Mouse (Mus musculus): ENCODE results near the gene Ctnnb1. TPM values are rescaled to one million over a fixed set of nuclear protein-coding genes. Genes with fewer than 3 reads are reported as not detected.

Gene Ctnnb1
- polyA plus RNA-seq, 1 experiment from 2014 or later = 436 TPM

DNA sequence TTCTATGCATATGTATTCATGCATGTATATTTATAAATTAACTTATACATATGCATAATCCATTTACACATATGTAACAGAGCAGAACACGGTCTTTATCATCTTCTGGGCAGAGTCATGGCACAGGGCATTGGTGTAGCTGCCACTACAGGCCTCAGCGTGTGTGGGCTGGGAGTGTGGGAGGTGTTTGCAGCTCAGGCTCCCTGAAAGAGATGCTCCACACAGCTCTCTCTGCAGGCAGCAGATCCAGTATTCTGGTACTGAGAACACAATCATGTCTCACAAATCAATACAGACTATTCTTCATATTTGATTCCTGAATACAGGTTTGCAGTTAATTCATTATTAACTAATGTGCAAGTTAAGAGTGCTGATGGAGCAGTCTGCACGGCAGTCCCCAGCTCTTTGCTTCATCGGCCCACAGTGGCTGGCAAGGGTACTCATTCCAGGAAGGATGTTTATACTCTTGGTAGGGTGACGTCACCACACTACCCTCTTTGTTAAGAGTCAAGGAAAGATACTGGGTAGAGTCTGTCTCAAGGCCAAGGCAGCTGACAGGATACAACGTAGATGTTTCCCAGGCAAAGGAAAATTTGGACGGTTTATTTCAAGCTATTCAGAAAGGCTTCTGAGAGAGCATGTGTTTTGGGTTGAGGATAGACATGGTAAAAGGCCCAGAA lies 71.8 kb downstream of the Ctnnb1 start:
- 38% methylated on average over 7 of the region's 7 CpGs for WGBS
- Histone ChIP-seq H3K4me1 (ENCODE audit: control insufficient read depth in 2 of 2, insufficient read depth in 2 of 2, low read length in 2 of 2) (peaks cover 9 to 17% of the 10 kb centered on the region in 2 experiments), H3K4me3 (ENCODE audit: control insufficient read depth in 1 of 2, insufficient read depth in 1 of 2, low read depth in 1 of 2, low read length in 2 of 2) (no peak overlapping the region), H3K9me3 (ENCODE audit: control insufficient read depth, low read length) (no peaks in the 10 kb centered on the region), H3K27ac (replicated peaks in 1 of 2; ENCODE audit: control insufficient read depth in 1 of 2, insufficient read depth in 1 of 2, low read depth in 2 of 2, low read length in 2 of 2) (peak overlapping the region; percentile 68 to 79; a peak in 3 of 4 replicates), H3K27me3 (ENCODE audit: control insufficient read depth, insufficient read depth, low read length) (no peaks in the 10 kb centered on the region), H3K4me2 (ENCODE audit: low read length) (no peak overlapping the region), H3K36me3 (ENCODE audit: control insufficient read depth, insufficient read depth, low read length) (no peaks in the 10 kb centered on the region), H3K9ac (ENCODE audit: low read length) (no peak overlapping the region)
- ATAC-seq (ENCODE audit: insufficient number of reproducible peaks, insufficient read depth, low FRiP score, low read depth) = peak; percentile 61; the same call in 1 of the 2 replicates

DNA sequence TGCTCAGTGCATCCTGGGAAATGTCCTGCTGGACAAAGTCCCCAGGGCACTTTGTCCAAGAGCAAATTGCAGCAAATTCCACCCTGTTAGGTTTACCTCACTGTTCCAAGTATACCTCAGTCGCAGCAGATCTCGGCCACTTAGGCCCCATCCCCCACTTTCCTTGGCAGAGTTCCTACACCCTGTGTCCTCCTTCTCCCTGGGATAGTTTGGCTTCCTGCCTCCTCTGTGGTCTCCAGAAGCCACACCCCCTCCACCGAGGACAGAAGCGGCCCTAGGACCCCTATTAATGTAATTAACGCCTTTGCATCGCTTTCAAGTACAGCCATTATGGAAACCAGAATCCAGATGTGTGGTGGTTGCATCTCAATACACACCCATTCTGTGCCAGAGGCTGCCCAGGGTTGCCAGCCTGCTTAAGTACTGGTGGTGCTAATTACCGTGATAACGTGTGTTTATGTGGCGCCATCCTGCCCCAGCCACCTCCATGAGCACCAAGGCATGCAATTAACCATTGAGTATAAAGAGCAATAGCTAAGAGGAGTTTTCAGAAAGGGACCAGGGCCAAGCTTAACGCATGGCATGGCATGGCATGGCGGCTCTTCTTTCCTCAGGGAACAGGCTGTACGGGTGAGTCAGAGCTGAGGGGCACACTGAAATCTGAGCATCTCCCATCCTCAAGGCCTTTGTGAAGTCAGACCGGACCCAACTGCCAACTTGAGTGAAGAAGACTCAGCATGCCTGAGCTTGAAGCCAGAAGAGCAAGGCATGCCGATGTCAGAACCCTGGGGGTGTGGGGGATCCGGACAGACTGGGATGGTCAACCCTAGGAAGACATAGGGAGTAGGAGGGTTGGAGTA lies 72.9 kb downstream of the Ctnnb1 start:
- Histone ChIP-seq H3K4me2 (ENCODE audit: low read length) (no peak overlapping the region), H3K27me3 (ENCODE audit: control insufficient read depth, insufficient read depth, low read length) (no peaks in the 10 kb centered on the region), H3K4me1 (ENCODE audit: control insufficient read depth in 2 of 2, insufficient read depth in 2 of 2, low read length in 2 of 2) (peaks cover 9 to 17% of the 10 kb centered on the region in 2 experiments), H3K9ac (ENCODE audit: low read length) (no peak overlapping the region), H3K27ac (replicated peaks in 1 of 2; ENCODE audit: control insufficient read depth in 1 of 2, insufficient read depth in 1 of 2, low read depth in 2 of 2, low read length in 2 of 2) (peak overlapping the region; percentile 68 to 79; a peak in 3 of 4 replicates), H3K4me3 (ENCODE audit: control insufficient read depth in 1 of 2, insufficient read depth in 1 of 2, low read depth in 1 of 2, low read length in 2 of 2) (no peak overlapping the region), H3K9me3 (ENCODE audit: control insufficient read depth, low read length) (no peaks in the 10 kb centered on the region), H3K36me3 (ENCODE audit: control insufficient read depth, insufficient read depth, low read length) (no peaks in the 10 kb centered on the region)
- 62% methylated on average over 15 of the region's 15 CpGs for WGBS
- ATAC-seq (ENCODE audit: insufficient number of reproducible peaks, insufficient read depth, low FRiP score, low read depth) = no peak; the same call in 1 of the 2 replicates

DNA sequence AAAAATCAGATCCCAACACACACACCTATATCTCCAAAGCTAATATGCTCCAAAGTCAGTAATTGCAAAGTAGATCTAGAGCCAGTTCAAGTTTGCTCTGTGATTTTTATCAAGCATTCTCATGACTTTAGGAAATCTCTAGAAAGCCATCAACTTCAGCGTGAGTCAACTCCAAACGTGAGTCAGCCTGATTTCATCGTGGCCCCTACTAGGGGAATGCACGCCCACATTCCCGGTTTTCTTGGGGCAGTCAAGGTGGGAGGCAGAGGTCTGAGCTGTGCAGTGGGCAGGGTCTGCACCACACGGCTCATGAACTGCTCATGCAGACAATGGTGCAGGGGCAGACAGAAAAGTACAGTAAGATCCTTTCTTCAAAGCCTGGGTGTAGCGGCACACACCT lies 76.9 kb downstream of the Ctnnb1 start:
- H3K9me3 ChIP-seq (ENCODE audit: control insufficient read depth, low read length) = no peaks in the 10 kb centered on the region
- H3K4me3 ChIP-seq (ENCODE audit: control insufficient read depth in 1 of 2, insufficient read depth in 1 of 2, low read depth in 1 of 2, low read length in 2 of 2) = no peak overlapping the region
- H3K4me2 ChIP-seq (ENCODE audit: low read length) = no peak overlapping the region
- H3K27me3 ChIP-seq (ENCODE audit: control insufficient read depth, insufficient read depth, low read length) = no peaks in the 10 kb centered on the region
- no peak overlapping the region for H3K27ac ChIP-seq (replicated peaks in 1 of 2; ENCODE audit: control insufficient read depth in 1 of 2, insufficient read depth in 1 of 2, low read depth in 2 of 2, low read length in 2 of 2)
- ATAC-seq (ENCODE audit: insufficient number of reproducible peaks, insufficient read depth, low FRiP score, low read depth) = no peak
- peaks cover 12 to 13% of the 10 kb centered on the region in 2 experiments for H3K4me1 ChIP-seq (ENCODE audit: control insufficient read depth in 2 of 2, insufficient read depth in 2 of 2, low read length in 2 of 2)
- H3K36me3 ChIP-seq (ENCODE audit: control insufficient read depth, insufficient read depth, low read length) = no peaks in the 10 kb centered on the region
- 76% methylated on average over 7 of the region's 7 CpGs for WGBS
- H3K9ac ChIP-seq (ENCODE audit: low read length) = no peak overlapping the region

Small RNA genes within 50 kb of the gene (microRNA-seq; reads per million reads assigned to microRNA genes)
- not detected for gene Mir7090
